Mouse (Mus musculus): ENCODE data around the gene A730071L15Rik.

A730071L15Rik gene

GRCm38 (mm10) chr11:6199410-6200086 is at the start of gene A730071L15Rik:
TSS of gene A730071L15Rik (plus strand) at chr11:6200029.
- DNase-seq (ENCODE audit: low spot score in 2 of 2) = no peak

- no peak for DNase-seq (ENCODE audit: low spot score in 2 of 2)
These were observed 47.0 kb upstream of the A730071L15Rik start for GRCm38 (mm10) chr11:6152864-6153263.

GRCm38 (mm10) chr11:6154211-6154701 is 45.6 kb upstream of the A730071L15Rik start:
- DNase-seq (ENCODE audit: low spot score in 2 of 2) = no peak

- no peak for DNase-seq (ENCODE audit: low spot score in 2 of 2)
These were observed 43.2 kb upstream of the A730071L15Rik start for GRCm38 (mm10) chr11:6156651-6157050.

GRCm38 (mm10) chr11:6157119-6157518 is 42.7 kb upstream of the A730071L15Rik start:
- no peak for DNase-seq (ENCODE audit: low spot score in 2 of 2)

GRCm38 (mm10) chr11:6158515-6158914 is 41.3 kb upstream of the A730071L15Rik start:
- no peak for DNase-seq (ENCODE audit: low spot score in 2 of 2)

GRCm38 (mm10) chr11:6159704-6160275 is 40.0 kb upstream of the A730071L15Rik start:
- no peak for DNase-seq (ENCODE audit: low spot score in 2 of 2)

GRCm38 (mm10) chr11:6160663-6161271 is 39.1 kb upstream of the A730071L15Rik start:
- no peak for DNase-seq (ENCODE audit: low spot score in 2 of 2)

- DNase-seq (ENCODE audit: low spot score in 2 of 2) = no peak
These were observed 38.3 kb upstream of the A730071L15Rik start for GRCm38 (mm10) chr11:6161549-6161948.

- no peak for DNase-seq (ENCODE audit: low spot score in 2 of 2)
These were observed 36.8 kb upstream of the A730071L15Rik start for GRCm38 (mm10) chr11:6163062-6163461.

GRCm38 (mm10) chr11:6163706-6164105 is 36.1 kb upstream of the A730071L15Rik start:
- no peak for DNase-seq (ENCODE audit: low spot score in 2 of 2)

- DNase-seq (ENCODE audit: low spot score in 2 of 2) = no peak
These were observed 35.0 kb upstream of the A730071L15Rik start for GRCm38 (mm10) chr11:6164781-6165180.

- DNase-seq (ENCODE audit: low spot score in 2 of 2) = no peak
These were observed 34.3 kb upstream of the A730071L15Rik start for GRCm38 (mm10) chr11:6165391-6166081.

GRCm38 (mm10) chr11:6166351-6166750 is 33.5 kb upstream of the A730071L15Rik start:
- no peak for DNase-seq (ENCODE audit: low spot score in 2 of 2)

- DNase-seq (ENCODE audit: low spot score in 2 of 2) = no peak
These were observed 30.7 kb upstream of the A730071L15Rik start for GRCm38 (mm10) chr11:6169041-6169663.

GRCm38 (mm10) chr11:6174719-6175118 is 25.1 kb upstream of the A730071L15Rik start:
- DNase-seq (ENCODE audit: low spot score in 2 of 2) = no peak

- no peak for DNase-seq (ENCODE audit: low spot score in 2 of 2)
These were observed 24.3 kb upstream of the A730071L15Rik start for GRCm38 (mm10) chr11:6175506-6175905.

GRCm38 (mm10) chr11:6177781-6178420 is 21.9 kb upstream of the A730071L15Rik start:
- DNase-seq (ENCODE audit: low spot score in 2 of 2) = no peak

GRCm38 (mm10) chr11:6178673-6179166 is 21.1 kb upstream of the A730071L15Rik start:
- no peak for DNase-seq (ENCODE audit: low spot score in 2 of 2)

- no peak for DNase-seq (ENCODE audit: low spot score in 2 of 2)
These were observed 20.6 kb upstream of the A730071L15Rik start for GRCm38 (mm10) chr11:6179194-6179593.

GRCm38 (mm10) chr11:6180811-6181399 is 18.9 kb upstream of the A730071L15Rik start:
- DNase-seq (ENCODE audit: low spot score in 2 of 2) = no peak
